Mouse (Mus musculus) forebrain, embryonic 13.5 days (tissue): ENCODE data around the gene Smpd4. TPM values are rescaled to one million over a fixed set of nuclear protein-coding genes. Genes with fewer than 3 reads are reported as not detected.

ENCODE experiments used
- ATAC-seq: fragments of 200-750 bp; cut with Nextera tagmentation; 2 replicates; pipeline ENCODE4 v1.8.0; 2017
- H3K27ac ChIP-seq: fragments of 300-500 bp; sonication (generic); 2 replicates; pipeline ENCODE4 v1.5.1; 2015; ENCODE audit warnings: inconsistent platforms, mild to moderate bottlenecking, moderate library complexity
- H3K27me3 ChIP-seq: fragments of 300-500 bp; sonication (generic); 2 replicates; pipeline ENCODE4 v1.6.1; 2015; ENCODE audit warnings: mild to moderate bottlenecking, inconsistent platforms
- H3K36me3 ChIP-seq: fragments of 300-500 bp; sonication (generic); 2 replicates; pipeline ENCODE4 v1.6.1; 2015; ENCODE audit warnings: mild to moderate bottlenecking, inconsistent platforms; ENCODE audit not compliant: poor library complexity, severe bottlenecking
- H3K4me1 ChIP-seq: fragments of 300-500 bp; sonication (generic); 2 replicates; pipeline ENCODE4 v1.6.1; 2015; ENCODE audit warnings: inconsistent platforms
- H3K4me2 ChIP-seq: fragments of 300-500 bp; sonication (generic); 2 replicates; pipeline ENCODE4 v1.6.1; 2015; ENCODE audit warnings: inconsistent platforms, mild to moderate bottlenecking, moderate library complexity
- H3K4me3 ChIP-seq: fragments of 300-500 bp; sonication (generic); 2 replicates; pipeline ENCODE4 v1.5.1; 2015; ENCODE audit warnings: mild to moderate bottlenecking, inconsistent platforms
- H3K9ac ChIP-seq: fragments of 300-500 bp; sonication (generic); 2 replicates; pipeline ENCODE4 v1.6.1; 2015; ENCODE audit warnings: mild to moderate bottlenecking, inconsistent platforms
- H3K9me3 ChIP-seq: fragments of 300-500 bp; sonication (generic); replicated peaks from 2 replicates; pipeline ENCODE4 v1.6.1; 2016; ENCODE audit warnings: inconsistent platforms
- WGBS: fragments of 180-500 bp; shearing (Covaris S2); methylation state at CpG from one replicate; pipeline ENCODE4 v1.1.7; 2015; 5-methylcytosine and 5-hydroxymethylcytosine counted together
- polyA plus RNA-seq: library from polyadenylated mRNA; unstranded; fragments of >200 nt; fragmentation: Nextera tagmentation; extraction: Ambion mirVana; gene quantifications from 2 replicates; pipeline ENCODE4 v1.2.1, GENCODE M21; 2015

Smpd4 gene
- polyA plus RNA-seq, 1 experiment from 2014 or later: 32.7 TPM

DNA sequence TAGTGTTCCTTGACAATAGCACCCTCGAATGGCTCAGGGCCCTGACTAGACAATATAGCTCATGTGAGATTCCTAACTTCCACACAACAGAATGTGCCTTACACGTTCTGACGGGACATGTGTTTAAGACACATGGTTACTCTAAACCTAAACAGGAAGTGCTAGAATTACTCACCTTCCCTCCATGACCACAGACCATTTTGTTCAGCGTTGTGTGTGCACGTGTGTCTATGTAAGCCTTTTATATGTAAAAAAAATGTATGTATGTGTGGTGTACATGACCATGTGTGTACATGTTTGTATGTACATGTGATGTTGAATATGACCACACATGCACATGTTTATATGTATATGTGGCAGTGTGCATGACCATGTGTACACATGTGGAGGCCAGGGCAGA lies 2.9 kb upstream of the Smpd4 start:
- Histone ChIP-seq H3K9me3 (no peaks in the 10 kb centered on the region), H3K4me2 (no peak overlapping the region), H3K9ac (no peak overlapping the region), H3K27ac (no peak overlapping the region), H3K4me3 (no peak overlapping the region), H3K27me3 (no peaks in the 10 kb centered on the region), H3K36me3 (0 out of 2 replicates have a peak, but pooled peaks cover under 1% of the 10 kb centered on the region), H3K4me1 (peaks cover 13% of the 10 kb centered on the region)
- 90% methylated on average over 5 of the region's 5 CpGs for WGBS
- ATAC-seq: no peak

DNA sequence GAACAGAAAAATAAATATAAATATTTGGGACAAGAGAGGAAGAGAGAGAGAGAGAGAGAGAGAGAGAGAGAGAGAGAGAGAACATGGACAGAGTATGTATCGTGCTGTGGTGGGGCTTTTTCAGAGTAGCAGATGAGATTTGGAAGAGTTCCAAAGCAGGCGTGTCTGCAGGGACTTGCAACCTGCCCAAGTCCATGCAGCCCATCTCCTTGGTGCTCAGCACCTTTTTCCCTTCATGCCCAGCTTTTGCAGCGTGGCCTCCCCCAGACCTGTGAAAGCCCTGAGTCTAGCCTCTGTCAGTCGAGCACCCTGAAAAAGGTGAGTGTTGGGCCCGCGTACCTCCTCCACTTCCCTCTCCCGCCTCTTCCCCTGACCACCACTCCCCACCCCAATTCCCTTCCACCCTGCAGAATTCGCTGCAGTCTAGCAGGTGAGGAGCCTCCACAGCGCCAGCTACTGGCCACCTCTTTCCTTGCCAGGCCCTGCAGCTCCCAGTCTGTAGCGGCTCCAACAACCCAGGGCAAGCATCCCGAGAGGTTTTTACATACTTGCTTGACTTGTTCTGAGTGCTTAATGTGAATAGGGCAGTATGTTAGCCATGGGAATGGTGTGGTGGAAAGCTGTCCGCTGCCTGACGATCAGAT lies 1.1 kb upstream of the Smpd4 start:
- peaks cover 13% of the 10 kb centered on the region for H3K4me1 ChIP-seq
- WGBS: 19% methylated on average over 13 of the region's 13 CpGs
- peak; percentile 33 for ATAC-seq
- H3K27me3 ChIP-seq: no peaks in the 10 kb centered on the region
- no peak overlapping the region for H3K4me3 ChIP-seq
- peak overlapping the region; percentile 18; the same call in 1 of the 2 replicates for H3K4me2 ChIP-seq
- no peak overlapping the region for H3K27ac ChIP-seq
- H3K9me3 ChIP-seq: no peaks in the 10 kb centered on the region
- H3K9ac ChIP-seq: no peak overlapping the region
- peaks cover 18% of the 10 kb centered on the region for H3K36me3 ChIP-seq

DNA sequence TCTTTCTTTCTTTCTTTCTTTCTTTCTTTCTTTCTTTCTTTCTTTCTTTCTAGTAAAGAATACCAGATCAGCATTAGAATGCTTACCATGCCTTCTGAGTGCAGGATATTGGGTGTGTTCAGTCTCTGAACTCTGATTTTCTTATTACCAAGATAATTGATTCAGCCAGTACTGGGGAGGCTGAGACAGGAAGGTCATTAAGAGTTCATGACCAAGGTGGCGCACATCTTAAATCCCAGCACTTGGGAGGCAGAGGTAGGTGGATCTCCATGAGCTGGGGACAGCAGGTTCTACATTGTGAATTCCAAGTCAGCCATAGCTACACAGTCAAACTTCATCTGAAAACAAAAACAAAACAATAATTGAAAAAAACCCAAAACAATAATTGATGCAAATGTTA lies 2.8 kb downstream of the Smpd4 start:
- no peak overlapping the region for H3K4me3 ChIP-seq
- no peaks in the 10 kb centered on the region for H3K9me3 ChIP-seq
- peaks cover 13% of the 10 kb centered on the region for H3K4me1 ChIP-seq
- no peaks in the 10 kb centered on the region for H3K27me3 ChIP-seq
- no peak overlapping the region for H3K27ac ChIP-seq
- H3K9ac ChIP-seq: no peak overlapping the region
- no peak for ATAC-seq
- H3K36me3 ChIP-seq: peaks cover 48% of the 10 kb centered on the region
- no peak overlapping the region for H3K4me2 ChIP-seq
- 97% methylated on average over 1 of the region's 1 CpGs for WGBS

DNA sequence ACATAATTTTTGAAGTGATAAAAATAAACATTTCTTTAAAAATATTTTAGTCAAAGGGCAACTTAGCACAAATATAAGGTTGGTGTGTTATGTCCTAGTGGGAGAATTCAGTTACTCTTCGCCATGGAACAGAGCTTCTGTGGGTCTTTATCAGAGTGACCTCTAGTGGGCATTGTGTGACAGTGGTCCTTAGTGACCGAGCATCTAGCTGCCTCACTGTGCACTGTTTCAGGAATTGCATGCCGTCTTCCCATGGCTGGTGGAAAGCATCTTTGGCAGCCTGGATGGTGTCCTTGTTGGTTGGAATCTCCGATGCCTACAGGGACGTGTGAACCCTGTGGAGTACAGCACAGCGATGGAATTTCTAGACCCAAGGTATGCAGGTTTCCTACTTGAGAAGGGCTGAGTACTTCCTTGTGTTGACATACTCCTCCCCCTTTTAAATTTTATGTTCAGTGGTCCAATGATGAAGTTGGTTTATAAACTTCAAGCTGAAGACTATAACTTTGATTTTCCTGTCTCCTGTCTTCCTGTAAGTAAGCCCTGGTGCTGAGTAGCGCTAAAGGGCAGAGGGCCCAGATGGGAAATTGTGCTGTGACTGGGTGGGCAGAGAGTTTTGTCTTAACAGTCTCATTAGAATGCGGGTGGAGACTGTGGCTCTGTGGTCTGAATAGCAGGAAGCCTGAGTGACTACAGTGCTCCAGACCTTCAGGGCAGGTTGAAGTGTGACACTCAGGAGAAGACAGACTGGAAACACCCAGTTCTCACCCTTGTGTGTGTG lies 6.5 kb downstream of the Smpd4 start:
- no peaks in the 10 kb centered on the region for H3K27me3 ChIP-seq
- H3K4me1 ChIP-seq: peaks cover 3% of the 10 kb centered on the region
- H3K4me3 ChIP-seq: no peak overlapping the region
- ATAC-seq: 0 out of 2 replicates have a peak, but pooled peaks have one; percentile 33
- no peak overlapping the region for H3K9ac ChIP-seq
- peaks cover 85% of the 10 kb centered on the region for H3K36me3 ChIP-seq
- no peak overlapping the region for H3K4me2 ChIP-seq
- H3K27ac ChIP-seq: no peak overlapping the region
- no peaks in the 10 kb centered on the region for H3K9me3 ChIP-seq
- WGBS: 70% methylated on average over 8 of the region's 8 CpGs

DNA sequence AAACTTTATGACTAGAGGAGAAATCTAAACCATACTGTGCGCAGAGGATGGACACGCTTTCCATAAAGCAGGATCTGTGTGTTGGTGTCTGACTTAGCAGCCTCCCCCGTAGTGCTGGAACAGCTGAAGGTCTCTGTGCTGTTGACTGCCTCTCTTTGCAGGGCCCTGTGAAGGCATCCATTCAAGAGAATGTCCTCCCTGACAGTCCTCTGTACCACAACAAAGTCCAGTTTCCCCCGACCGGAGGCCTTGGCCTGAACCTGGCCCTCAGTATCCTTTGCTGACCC lies 7.1 kb downstream of the Smpd4 start:
- Histone ChIP-seq H3K27ac (no peak overlapping the region), H3K9me3 (no peaks in the 10 kb centered on the region), H3K9ac (no peak overlapping the region), H3K27me3 (no peaks in the 10 kb centered on the region), H3K4me1 (no peaks in the 10 kb centered on the region), H3K36me3 (peaks cover 88% of the 10 kb centered on the region), H3K4me3 (no peak overlapping the region), H3K4me2 (no peak overlapping the region)
- 98% methylated on average over 5 of the region's 5 CpGs for WGBS
- ATAC-seq: no peak

DNA sequence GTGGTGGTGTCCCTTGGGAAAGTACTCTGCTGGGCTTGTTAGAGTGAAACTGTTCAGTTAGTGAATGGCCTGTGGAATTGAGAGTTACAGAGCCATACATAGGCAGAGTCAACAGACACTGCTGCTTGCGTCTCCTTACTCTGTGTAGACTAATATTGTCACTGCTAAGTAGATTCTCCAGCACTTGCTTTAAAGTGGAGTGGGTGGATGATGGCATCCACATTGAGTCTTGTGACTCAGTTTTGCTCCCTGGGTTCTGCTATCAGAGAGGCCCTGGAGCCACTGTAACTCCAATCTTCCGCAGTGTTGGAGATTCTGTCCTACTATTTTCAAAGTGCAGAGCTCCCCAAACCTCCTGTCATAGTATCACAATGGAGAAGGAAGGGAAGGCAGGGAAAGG lies 13.4 kb downstream of the Smpd4 start:
- H3K36me3 ChIP-seq: peaks cover 86% of the 10 kb centered on the region
- 96% methylated on average over 2 of the region's 2 CpGs for WGBS

DNA sequence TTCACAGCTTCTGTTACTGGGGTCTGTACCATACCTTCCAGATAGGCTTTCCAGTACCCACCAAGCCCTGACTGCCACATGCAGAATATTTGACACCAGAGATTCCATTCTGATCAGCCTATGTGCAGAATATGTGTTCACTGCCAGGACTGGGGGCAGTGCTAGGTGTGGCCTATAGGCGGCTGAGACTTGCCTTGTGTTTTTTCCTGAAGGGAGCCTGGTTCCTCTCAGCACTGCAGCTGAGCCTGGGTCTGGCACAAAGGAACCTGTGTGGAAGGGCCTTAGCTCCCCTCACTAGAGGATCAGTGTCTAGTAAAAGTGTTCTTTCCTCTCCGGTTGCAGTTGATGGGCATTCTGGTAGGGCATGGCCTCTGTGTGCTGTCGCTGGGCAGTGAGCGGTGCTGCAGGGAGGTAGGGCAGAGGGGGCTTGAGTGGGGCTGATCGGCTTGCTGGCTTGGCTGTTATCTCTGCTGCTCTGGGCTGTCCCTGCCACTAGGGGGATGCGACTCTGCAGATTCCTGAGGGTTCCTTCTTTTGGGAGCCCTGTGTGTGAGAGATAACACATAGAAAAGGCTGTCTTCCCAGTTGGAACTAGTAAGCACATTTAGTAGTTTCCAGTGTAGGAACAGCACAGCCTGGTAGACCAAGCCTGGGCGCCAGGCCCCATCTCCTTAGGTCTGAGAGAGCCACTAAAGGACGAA lies 14.5 kb downstream of the Smpd4 start:
- H3K4me3 ChIP-seq: no peak overlapping the region
- H3K27me3 ChIP-seq: no peaks in the 10 kb centered on the region
- no peak overlapping the region for H3K4me2 ChIP-seq
- H3K27ac ChIP-seq: no peak overlapping the region
- no peaks in the 10 kb centered on the region for H3K4me1 ChIP-seq
- H3K9me3 ChIP-seq: no peaks in the 10 kb centered on the region
- no peak overlapping the region for H3K9ac ChIP-seq
- peaks cover 84% of the 10 kb centered on the region for H3K36me3 ChIP-seq
- 74% methylated on average over 8 of the region's 8 CpGs for WGBS
- no peak for ATAC-seq

More for the DNA sequence above, 13.4 kb downstream of the Smpd4 start:
- no peak overlapping the region for H3K4me3 ChIP-seq
- no peak for ATAC-seq
- no peak overlapping the region for H3K27ac ChIP-seq
- no peaks in the 10 kb centered on the region for H3K9me3 ChIP-seq
- H3K4me1 ChIP-seq: no peaks in the 10 kb centered on the region
- no peak overlapping the region for H3K9ac ChIP-seq
- H3K27me3 ChIP-seq: no peaks in the 10 kb centered on the region
- no peak overlapping the region for H3K4me2 ChIP-seq

DNA sequence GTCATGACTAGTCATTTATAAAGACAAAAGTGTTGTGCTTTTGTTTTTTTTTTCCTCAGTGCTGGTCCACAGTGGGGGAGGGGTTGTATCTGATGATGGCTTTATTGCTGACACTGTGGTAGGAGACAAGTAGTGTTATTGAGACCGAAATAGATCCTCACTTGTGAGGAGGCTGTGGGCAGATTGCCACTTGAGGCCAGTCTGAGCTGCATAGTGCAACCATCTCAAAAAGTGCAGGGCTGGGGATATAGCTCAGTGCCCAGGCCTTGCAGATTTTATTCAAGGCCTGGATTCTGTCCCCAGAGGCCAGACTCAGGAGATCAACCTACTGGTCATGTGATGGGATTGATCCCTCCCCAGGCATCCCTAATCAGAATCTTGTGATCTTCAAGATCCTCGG lies 17.8 kb downstream of the Smpd4 start:
- no peak overlapping the region for H3K9ac ChIP-seq
- peaks cover 84% of the 10 kb centered on the region for H3K36me3 ChIP-seq
- no peaks in the 10 kb centered on the region for H3K4me1 ChIP-seq
- H3K4me3 ChIP-seq: no peak overlapping the region
- whole genome bisulfite sequencing: 85% methylated on average over 2 of the region's 2 CpGs
- H3K9me3 ChIP-seq: no peaks in the 10 kb centered on the region
- H3K27ac ChIP-seq: no peak overlapping the region
- H3K4me2 ChIP-seq: no peak overlapping the region
- ATAC-seq: no peak
- H3K27me3 ChIP-seq: no peaks in the 10 kb centered on the region

DNA sequence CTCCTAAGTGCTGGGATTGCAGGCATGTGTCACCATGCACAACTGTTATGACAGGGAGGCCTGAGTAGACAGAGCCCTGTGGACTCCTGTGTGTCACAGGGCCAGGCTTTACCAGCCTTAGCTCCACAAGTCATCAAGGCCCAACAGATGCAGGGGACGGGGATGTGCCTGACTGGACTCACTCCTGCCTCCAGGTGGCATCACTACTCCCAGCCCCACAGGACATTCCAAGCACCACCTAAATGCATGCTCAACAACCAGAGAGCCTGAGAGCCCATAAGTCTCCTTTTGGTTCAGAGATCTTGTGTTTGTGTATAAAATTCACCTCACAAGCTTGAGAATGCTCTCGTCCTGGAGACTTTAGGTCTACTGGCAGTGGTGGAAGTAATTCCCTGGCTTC lies 18.5 kb downstream of the Smpd4 start:
- H3K4me3 ChIP-seq: no peak overlapping the region
- H3K4me2 ChIP-seq: no peak overlapping the region
- ATAC-seq: no peak
- no peaks in the 10 kb centered on the region for H3K27me3 ChIP-seq
- WGBS: 74% methylated on average over 2 of the region's 2 CpGs
- no peaks in the 10 kb centered on the region for H3K9me3 ChIP-seq
- no peaks in the 10 kb centered on the region for H3K4me1 ChIP-seq
- H3K36me3 ChIP-seq: peaks cover 83% of the 10 kb centered on the region
- H3K9ac ChIP-seq: no peak overlapping the region
- H3K27ac ChIP-seq: no peak overlapping the region

DNA sequence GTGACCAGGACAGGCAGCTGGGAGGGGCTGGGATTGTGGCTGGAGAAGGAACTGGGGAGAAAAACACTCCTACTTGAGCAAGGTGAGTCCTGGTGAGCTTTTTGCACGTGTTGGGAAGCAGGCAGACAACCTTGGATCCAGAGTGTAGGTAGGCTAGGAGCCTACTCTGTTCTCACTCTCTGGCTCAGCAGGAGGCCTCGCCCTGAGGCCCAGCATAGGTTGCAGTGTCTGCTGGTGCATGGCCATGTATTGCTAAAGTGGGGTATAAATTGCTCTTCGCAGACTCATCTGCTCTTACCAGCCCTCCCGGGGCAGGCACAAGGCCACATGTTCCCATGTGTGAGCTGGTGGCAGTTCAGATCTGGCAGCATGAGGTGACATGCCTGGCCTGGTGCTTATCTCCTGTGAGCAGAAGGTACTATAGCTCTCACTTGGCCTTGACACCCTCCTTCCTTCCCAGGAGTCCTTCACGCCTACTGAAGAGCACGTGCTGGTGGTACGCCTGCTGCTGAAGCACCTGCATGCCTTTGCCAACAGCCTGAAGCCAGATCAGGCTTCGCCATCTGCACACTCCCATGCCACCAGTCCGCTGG lies 19.0 kb downstream of the Smpd4 start:
- 89% methylated on average over 9 of the region's 9 CpGs for WGBS
- no peaks in the 10 kb centered on the region for H3K4me1 ChIP-seq
- no peak for ATAC-seq

DNA sequence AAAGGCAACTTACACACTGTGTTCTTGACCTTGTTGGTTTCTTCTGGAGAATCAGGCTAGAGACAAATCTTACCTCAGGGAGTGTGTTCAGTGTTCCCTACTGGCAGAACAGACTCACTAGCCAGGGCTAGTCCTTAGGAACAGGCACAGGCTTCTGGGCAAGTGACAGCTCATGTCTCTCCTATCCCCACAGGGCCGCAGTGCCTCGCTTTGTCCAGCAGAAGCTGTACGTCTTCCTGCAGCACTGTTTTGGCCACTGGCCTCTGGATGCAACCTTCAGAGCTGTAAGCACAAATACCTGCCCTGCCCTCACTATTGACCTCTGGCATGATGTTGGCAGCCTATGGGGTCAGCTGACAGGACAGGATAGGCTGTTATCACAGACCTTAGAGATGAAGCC lies 19.9 kb downstream of the Smpd4 start:
- Histone ChIP-seq H3K36me3 (peaks cover 81% of the 10 kb centered on the region), H3K27me3 (no peaks in the 10 kb centered on the region), H3K4me3 (no peak overlapping the region), H3K9me3 (no peaks in the 10 kb centered on the region), H3K9ac (no peak overlapping the region), H3K4me2 (no peak overlapping the region), H3K27ac (no peak overlapping the region), H3K4me1 (no peaks in the 10 kb centered on the region)
- 93% methylated on average over 3 of the region's 3 CpGs for WGBS
- no peak for ATAC-seq

More for the DNA sequence above, 19.0 kb downstream of the Smpd4 start:
- H3K4me2 ChIP-seq: no peak overlapping the region
- peaks cover 83% of the 10 kb centered on the region for H3K36me3 ChIP-seq
- no peaks in the 10 kb centered on the region for H3K9me3 ChIP-seq
- no peak overlapping the region for H3K27ac ChIP-seq
- no peak overlapping the region for H3K4me3 ChIP-seq
- no peak overlapping the region for H3K9ac ChIP-seq
- no peaks in the 10 kb centered on the region for H3K27me3 ChIP-seq

DNA sequence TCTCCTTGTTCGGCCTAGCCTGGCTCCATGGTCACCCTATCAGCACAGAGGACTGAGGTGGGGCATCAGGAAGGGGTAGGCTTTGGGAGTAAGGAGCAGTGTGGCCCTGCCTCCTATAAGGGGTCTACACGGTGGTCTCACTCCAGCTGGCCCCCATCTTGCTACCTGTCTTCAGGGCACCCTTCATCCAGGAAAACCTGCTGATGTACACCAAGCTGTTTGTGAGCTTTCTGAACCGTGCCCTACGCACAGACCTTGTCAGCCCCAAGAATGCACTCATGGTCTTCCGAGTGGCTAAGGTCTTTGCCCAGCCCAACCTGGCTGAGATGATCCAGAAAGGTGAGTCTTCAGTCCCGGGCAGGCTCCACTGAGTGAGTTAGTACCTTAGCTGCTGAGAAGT lies 20.8 kb downstream of the Smpd4 start:
- WGBS: 91% methylated on average over 6 of the region's 6 CpGs

More for the DNA sequence above, 20.8 kb downstream of the Smpd4 start:
- H3K36me3 ChIP-seq: peaks cover 76% of the 10 kb centered on the region
- no peak overlapping the region for H3K27ac ChIP-seq
- no peak overlapping the region for H3K9ac ChIP-seq
- no peak overlapping the region for H3K4me3 ChIP-seq
- H3K27me3 ChIP-seq: no peaks in the 10 kb centered on the region
- H3K4me2 ChIP-seq: no peak overlapping the region
- no peak for ATAC-seq
- H3K4me1 ChIP-seq: no peaks in the 10 kb centered on the region
- H3K9me3 ChIP-seq: no peaks in the 10 kb centered on the region
